Comparison of ENCODE assay signal across 17 mouse cellular contexts in the genomic region with DNA sequence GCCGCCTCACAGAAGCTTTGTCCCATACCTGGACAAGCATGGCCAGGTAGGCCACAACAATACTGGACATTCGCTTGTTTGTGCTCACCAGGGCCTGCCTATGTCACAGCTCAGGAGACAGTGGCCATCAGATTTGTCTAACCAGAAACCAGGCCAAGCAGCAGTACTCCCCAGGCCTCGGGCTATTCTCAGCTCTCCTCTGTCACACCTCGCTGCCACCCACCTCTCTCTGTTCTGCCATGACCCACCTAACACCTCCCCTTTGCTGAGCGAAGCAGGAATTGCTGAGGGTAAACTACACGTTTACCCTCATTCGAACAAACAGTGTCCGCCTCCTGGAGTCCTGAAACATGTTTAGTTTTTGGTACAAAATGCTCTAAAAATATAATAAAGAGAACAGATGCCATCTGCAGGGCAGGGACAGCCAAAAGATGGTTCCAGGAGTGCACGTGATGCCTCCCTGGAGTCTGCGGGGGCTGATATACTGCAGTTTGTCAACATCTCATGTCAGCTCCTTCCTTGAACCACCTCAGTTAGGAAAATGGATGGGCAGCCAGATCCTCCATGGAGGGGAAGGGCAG.
DNase-seq lines count a peak whose midpoint lies in the region; ATAC-seq and TF ChIP-seq lines count a peak whose summit lies in the region.
"Had no signal": no experiment of that assay in that cellular context is flagged by ENCODE, and none has a peak within 500 bp of the region (broad histone marks: within the 10 kb centered on the region; RNA-seq: fewer than 3 reads in every experiment).

No protein-coding gene starts in this region.

- H3K4me1 ChIP-seq in kidney, embryonic 15.5 days: peaks cover 25% of the 10 kb centered on the region
- H3K4me1 ChIP-seq in intestine, postnatal 0 days (replicated peaks; ENCODE audit: control insufficient read depth, insufficient read depth, low read length): no peaks in the 10 kb centered on the region
- H3K4me1 ChIP-seq: intestine, embryonic 15.5 days had no signal

- H3K27ac ChIP-seq in kidney, embryonic 15.5 days: no peak overlapping the region
- no peak overlapping the region for H3K27ac ChIP-seq in intestine, postnatal 0 days (ENCODE audit: low read depth, low read length)
- H3K27ac ChIP-seq: gastrocnemius, adult 2 months; intestine, embryonic 15.5 days had no signal

- peak; percentile 55 for ATAC-seq in kidney, embryonic 15.5 days (replicated peaks; ENCODE audit: low FRiP score)
- no peak for ATAC-seq in intestine, postnatal 0 days
- ATAC-seq: CD4-positive, CD25-positive, alpha-beta regulatory T cell, adult 4 months; intestine, embryonic 15.5 days; lung, postnatal 0 days; Patski had no signal

- no peaks in the 10 kb centered on the region for H3K27me3 ChIP-seq in kidney, embryonic 15.5 days
- H3K27me3 ChIP-seq in intestine, postnatal 0 days (replicated peaks; ENCODE audit: control insufficient read depth, insufficient read depth, low read length): no peaks in the 10 kb centered on the region
- H3K27me3 ChIP-seq: intestine, embryonic 15.5 days; Patski had no signal

- no peak overlapping the region for H3K4me2 ChIP-seq in kidney, embryonic 15.5 days
- no peak overlapping the region for H3K4me2 ChIP-seq in intestine, postnatal 0 days (replicated peaks; ENCODE audit: low read depth)
- H3K4me2 ChIP-seq: intestine, embryonic 15.5 days had no signal

- 65% methylated on average over 10 of the region's 10 CpGs for WGBS in kidney, embryonic 15.5 days
- 86% methylated on average over 10 of the region's 10 CpGs for WGBS in intestine, postnatal 0 days

- H3K9me3 ChIP-seq in kidney, embryonic 15.5 days (replicated peaks): no peaks in the 10 kb centered on the region
- no peaks in the 10 kb centered on the region for H3K9me3 ChIP-seq in intestine, postnatal 0 days (ENCODE audit: control insufficient read depth)
- H3K9me3 ChIP-seq: intestine, embryonic 15.5 days had no signal

- H3K36me3 ChIP-seq in kidney, embryonic 15.5 days: no peaks in the 10 kb centered on the region
- no peaks in the 10 kb centered on the region for H3K36me3 ChIP-seq in intestine, postnatal 0 days (ENCODE audit: control insufficient read depth, insufficient read depth)
- H3K36me3 ChIP-seq: intestine, embryonic 15.5 days had no signal

- intact Hi-C loops in heart, postnatal 25 days (cut with DNase I): no loop called here

- H3K4me3 ChIP-seq in kidney, embryonic 15.5 days (replicated peaks): no peak overlapping the region
- H3K4me3 ChIP-seq in intestine, postnatal 0 days (ENCODE audit: low read depth, low read length): no peak overlapping the region
- H3K4me3 ChIP-seq: gastrocnemius, adult 2 months; intestine, embryonic 15.5 days had no signal

- TF ChIP-seq CTCF in intestine, postnatal 0 days (IDR thresholded peaks at IDR 0.05; ENCODE audit: low read depth): no peak

- no peak for DNase-seq in kidney, adult 11 months
- DNase-seq in cerebellum, adult 9-10 months: peak; percentile 81
- peak; percentile 71 to 72 for DNase-seq in layer of hippocampus, adult 8-10 months (ENCODE audit: low spot score in 2 of 2)
- DNase-seq in right cerebral cortex, postnatal 10 days (ENCODE audit: low spot score in 2 of 2): peak; percentile 71 to 86
- no peak for DNase-seq in heart, postnatal 25 days (ENCODE audit: low spot score)
- DNase-seq in gastrocnemius, postnatal 25 days: no peak
- DNase-seq: adrenal gland, postnatal 10 days; gastrocnemius, adult 2 months; heart, postnatal 36 days; liver; midbrain, embryonic 14.5 days had no signal

- H3K9ac ChIP-seq in kidney, embryonic 15.5 days: no peak overlapping the region
- no peak overlapping the region for H3K9ac ChIP-seq in intestine, postnatal 0 days (ENCODE audit: low read depth, low read length)
- H3K9ac ChIP-seq: intestine, embryonic 15.5 days had no signal

Comparison
In these comparisons a context has a peak if more than half of its experiments do, and no peak if none do; other contexts are left out.
1. DNase-seq: peak in cerebellum, adult 9-10 months (single experiment), layer of hippocampus, adult 8-10 months (2 of 2) and right cerebral cortex, postnatal 10 days (2 of 2); none in kidney, adult 11 months (single experiment), heart, postnatal 25 days (single experiment) and gastrocnemius, postnatal 25 days (single experiment).